Mouse (Mus musculus) liver, embryonic 12.5 days (tissue): Measurements from ENCODE around the gene Mfsd14a. TPM values are rescaled to one million over a fixed set of nuclear protein-coding genes. Genes with fewer than 3 reads are reported as not detected.
A peak's percentile ranks its signal among the peaks of the same experiment; 100 is the strongest.

ENCODE experiments used
- ATAC-seq: fragments of 200-750 bp; cut with Nextera tagmentation; 2 replicates; pipeline ENCODE4 v1.8.0; 2017; ENCODE audit warnings: moderate number of reproducible peaks, mild to moderate bottlenecking, moderate library complexity
- H3K27ac ChIP-seq: fragments of 300-500 bp; sonication (generic); 2 replicates; pipeline ENCODE4 v1.5.1; 2016; ENCODE audit warnings: mild to moderate bottlenecking
- H3K27me3 ChIP-seq: fragments of 300-500 bp; sonication (generic); replicated peaks from 2 replicates; pipeline ENCODE4 v1.6.1; 2016; ENCODE audit warnings: mild to moderate bottlenecking, moderate library complexity
- H3K36me3 ChIP-seq: fragments of 300-500 bp; sonication (generic); 2 replicates; pipeline ENCODE4 v1.6.1; 2016; ENCODE audit warnings: mild to moderate bottlenecking, moderate library complexity
- H3K4me1 ChIP-seq: fragments of 300-500 bp; sonication (generic); 2 replicates; pipeline ENCODE4 v1.6.1; 2016
- H3K4me2 ChIP-seq: fragments of 300-500 bp; sonication (generic); 2 replicates; pipeline ENCODE4 v1.6.1; 2016; ENCODE audit warnings: mild to moderate bottlenecking, moderate library complexity
- H3K4me3 ChIP-seq: fragments of 300-500 bp; sonication (generic); 2 replicates; pipeline ENCODE4 v1.5.1; 2016; ENCODE audit warnings: mild to moderate bottlenecking, moderate library complexity
- H3K9ac ChIP-seq: fragments of 300-500 bp; sonication (generic); 2 replicates; pipeline ENCODE4 v1.6.1; 2016; ENCODE audit warnings: mild to moderate bottlenecking, moderate library complexity
- H3K9me3 ChIP-seq: fragments of 300-500 bp; sonication (generic); replicated peaks from 2 replicates; pipeline ENCODE4 v1.6.1; 2016; ENCODE audit warnings: mild to moderate bottlenecking, moderate library complexity
- WGBS: fragments of 180-500 bp; shearing (Covaris S2); methylation state at CpG from one replicate; pipeline ENCODE4 v1.1.7; 2016; ENCODE audit not compliant: insufficient replicate concordance; 5-methylcytosine and 5-hydroxymethylcytosine counted together
- polyA plus RNA-seq: library from polyadenylated mRNA; unstranded; fragments of >200 nt; fragmentation: Nextera tagmentation; extraction: Ambion mirVana; gene quantifications from 2 replicates; pipeline ENCODE4 v1.2.1, GENCODE M21; 2016

The Mfsd14a gene
- polyA plus RNA-seq, 1 experiment from 2014 or later, result 53.1 TPM

GRCm38 (mm10) chr3:116594076-116594727, 68.3 kb downstream of the Mfsd14a start:
- Histone ChIP-seq H3K4me3 (peak overlapping the region; percentile 88), H3K36me3 (peaks cover 33% of the 10 kb centered on the region), H3K4me2 (peak overlapping the region; percentile 75), H3K27ac (peak overlapping the region; percentile 85), H3K4me1 (peaks cover 40% of the 10 kb centered on the region), H3K27me3 (no peaks in the 10 kb centered on the region), H3K9ac (peak overlapping the region; percentile 86), H3K9me3 (no peaks in the 10 kb centered on the region)
- 1% methylated on average over 22 of the region's 22 CpGs for WGBS
- ATAC-seq, result peak; percentile 67

DNA sequence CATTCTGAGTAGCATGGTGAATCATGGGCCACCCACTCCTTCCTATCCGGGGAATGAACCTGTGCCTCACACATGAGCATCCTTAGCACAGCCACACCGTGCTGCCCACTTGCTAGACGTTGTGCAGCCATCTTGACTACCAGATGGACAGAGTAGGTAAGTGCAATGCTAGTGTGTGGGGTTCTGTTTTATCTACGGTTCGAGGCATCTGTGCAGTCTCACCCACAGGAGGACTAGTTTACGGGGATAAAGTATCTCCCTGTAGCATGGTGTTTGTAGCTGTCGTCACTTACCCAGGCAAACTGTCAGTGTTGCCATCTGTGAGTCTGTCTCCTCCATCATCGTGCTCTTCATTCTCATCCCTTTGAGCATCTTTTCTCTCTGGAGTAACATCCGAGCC, 80.3 kb downstream of the Mfsd14a start:
- Histone ChIP-seq H3K36me3 (peaks cover 78% of the 10 kb centered on the region), H3K9me3 (no peaks in the 10 kb centered on the region), H3K4me1 (no peaks in the 10 kb centered on the region), H3K27ac (no peak overlapping the region), H3K9ac (no peak overlapping the region), H3K27me3 (no peaks in the 10 kb centered on the region), H3K4me2 (no peak overlapping the region), H3K4me3 (no peak overlapping the region)
- 91% methylated on average over 9 of the region's 9 CpGs for WGBS
- no peak for ATAC-seq

Other genes starting within 250 kb of the Mfsd14a start
- 4.2 and 5.1 TPM in 2 replicates for gene Cdc14a, start 238.6 kb downstream of the Mfsd14a start, polyA plus RNA-seq
- gene Rtca, start 154.5 kb downstream of the Mfsd14a start, polyA plus RNA-seq, result 46.5 and 47.7 TPM in 2 replicates
- 11.1 and 11.5 TPM in 2 replicates for gene Dbt, start 149.6 kb downstream of the Mfsd14a start, polyA plus RNA-seq
- gene Lrrc39, start 99.7 kb downstream of the Mfsd14a start, polyA plus RNA-seq, result 2.6 and 3.8 TPM in 2 replicates
- gene Sass6, start 67.7 kb downstream of the Mfsd14a start, polyA plus RNA-seq, result 26.3 and 28.2 TPM in 2 replicates
- gene Trmt13, start 48.1 kb downstream of the Mfsd14a start, polyA plus RNA-seq, result 13.1 and 13.6 TPM in 2 replicates
- not detected in 2 replicates for gene Gm43191, start 18.6 kb upstream of the Mfsd14a start, polyA plus RNA-seq
- 12.0 and 13.8 TPM in 2 replicates for gene Slc35a3, start 50.2 kb upstream of the Mfsd14a start, polyA plus RNA-seq
- gene Agl, start 145.5 kb upstream of the Mfsd14a start, polyA plus RNA-seq, result 7.1 and 7.4 TPM in 2 replicates
- gene Frrs1, start 196.8 kb upstream of the Mfsd14a start, polyA plus RNA-seq, result 46.0 and 48.3 TPM in 2 replicates